Mouse (Mus musculus) cerebellum, adult 9-11 months (tissue): ENCODE data around the gene Hnrnpa3.

Experiments
- DNase-seq: peaks from one replicate; pipeline ENCODE4 v3.0.0; 2022

The Hnrnpa3 gene

GRCm38 (mm10) chr2:75704234-75705161, 45.4 kb downstream of the Hnrnpa3 start, which contains the start of gene Nfe2l2:
Gene Nfe2l2 (minus strand): TSS chr2:75704641.
- DNase-seq, result peak; percentile 84

GRCm38 (mm10) chr2:75705162-75705752, 46.2 kb downstream of the Hnrnpa3 start:
- no peak for DNase-seq

GRCm38 (mm10) chr2:75706435-75706834, 47.4 kb downstream of the Hnrnpa3 start:
- DNase-seq, result no peak

GRCm38 (mm10) chr2:75707420-75707819, 48.4 kb downstream of the Hnrnpa3 start:
- no peak for DNase-seq

- DNase-seq, result no peak
Measured at GRCm38 (mm10) chr2:75713083-75713482, 54.0 kb downstream of the Hnrnpa3 start.

- no peak for DNase-seq
Measured at GRCm38 (mm10) chr2:75714766-75715165, 55.7 kb downstream of the Hnrnpa3 start.

GRCm38 (mm10) chr2:75716046-75717016, 57.3 kb downstream of the Hnrnpa3 start:
- DNase-seq, result peak; percentile 84
